In the genomic region with DNA sequence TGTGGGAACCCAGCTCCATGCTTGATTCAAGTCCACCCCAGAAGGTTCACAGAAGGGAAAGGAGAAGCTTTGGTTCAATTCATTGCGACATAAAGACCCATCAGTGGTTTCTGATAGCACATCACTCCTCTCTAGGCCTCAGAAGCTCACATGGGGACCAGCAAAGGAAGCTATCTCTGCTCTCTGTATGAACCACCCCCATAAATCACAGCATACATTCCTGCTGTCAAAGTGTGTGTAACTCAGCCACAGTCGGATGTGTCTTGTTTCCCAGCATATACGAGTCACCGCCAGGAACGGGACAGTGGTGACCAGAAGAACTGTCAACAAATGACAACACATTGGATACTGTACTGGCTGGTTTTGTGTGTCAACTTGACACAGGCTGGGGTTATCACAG, we compare ENCODE assay signal across 14 mouse cellular contexts. TPM values are rescaled to one million over a fixed set of nuclear protein-coding genes. Genes with fewer than 3 reads are reported as not detected.
DNase-seq lines count a peak whose midpoint lies in the region; ATAC-seq and TF ChIP-seq lines count a peak whose summit lies in the region.
"Had no signal": no experiment of that assay in that cellular context is flagged by ENCODE, and none has a peak within 500 bp of the region (broad histone marks: within the 10 kb centered on the region; RNA-seq: fewer than 3 reads in every experiment).

No protein-coding gene starts in this region.

- no peak overlapping the region; the same call in 1 of the 2 replicates for H3K4me2 ChIP-seq in heart, embryonic 13.5 days
- H3K4me2 ChIP-seq in liver, embryonic 11.5 days, result no peak overlapping the region
- no peak overlapping the region for H3K4me2 ChIP-seq in liver, postnatal 0 days (ENCODE audit: low read depth, low read length)
- H3K4me2 ChIP-seq in forebrain, embryonic 12.5 days, result no peak overlapping the region
- H3K4me2 ChIP-seq: embryonic facial prominence, embryonic 15.5 days had no signal

- no peaks in the 10 kb centered on the region for H3K9me3 ChIP-seq in heart, embryonic 13.5 days
- H3K9me3 ChIP-seq in liver, embryonic 11.5 days (ENCODE audit: control insufficient read depth, low read length), result no peaks in the 10 kb centered on the region
- no peaks in the 10 kb centered on the region for H3K9me3 ChIP-seq in liver, postnatal 0 days (ENCODE audit: low read length)
- H3K9me3 ChIP-seq in forebrain, embryonic 12.5 days, result no peaks in the 10 kb centered on the region
- H3K9me3 ChIP-seq: embryonic facial prominence, embryonic 15.5 days had no signal

- peak overlapping the region; percentile 89 for H3K27ac ChIP-seq in heart, embryonic 13.5 days (replicated peaks)
- H3K27ac ChIP-seq in liver, embryonic 11.5 days (ENCODE audit: low read depth, low read length), result no peak overlapping the region
- no peak overlapping the region for H3K27ac ChIP-seq in liver, postnatal 0 days (ENCODE audit: low read depth)
- H3K27ac ChIP-seq in forebrain, embryonic 12.5 days, result no peak overlapping the region
- H3K27ac ChIP-seq: embryonic facial prominence, embryonic 15.5 days had no signal

- H3K4me1 ChIP-seq in heart, embryonic 13.5 days, result peaks cover 97% of the 10 kb centered on the region
- peaks cover 26% of the 10 kb centered on the region for H3K4me1 ChIP-seq in liver, embryonic 11.5 days (replicated peaks; ENCODE audit: control insufficient read depth, insufficient read depth, low read length)
- H3K4me1 ChIP-seq in liver, postnatal 0 days (ENCODE audit: insufficient read depth), result peaks cover 18% of the 10 kb centered on the region; the same call in 1 of the 2 replicates
- peaks cover 13% of the 10 kb centered on the region; the same call in 1 of the 2 replicates for H3K4me1 ChIP-seq in forebrain, embryonic 12.5 days

- TF ChIP-seq CTCF in liver, postnatal 0 days (IDR thresholded peaks at IDR 0.05; ENCODE audit: low read depth), result no peak

- no peaks in the 10 kb centered on the region for H3K36me3 ChIP-seq in heart, embryonic 13.5 days
- no peaks in the 10 kb centered on the region for H3K36me3 ChIP-seq in liver, embryonic 11.5 days (ENCODE audit: control insufficient read depth, insufficient read depth, low read length)
- H3K36me3 ChIP-seq in liver, postnatal 0 days (replicated peaks; ENCODE audit: insufficient read depth, low read length), result no peaks in the 10 kb centered on the region
- no peaks in the 10 kb centered on the region for H3K36me3 ChIP-seq in forebrain, embryonic 12.5 days (replicated peaks)
- H3K36me3 ChIP-seq: embryonic facial prominence, embryonic 15.5 days had no signal

- no peak overlapping the region for H3K4me3 ChIP-seq in heart, embryonic 13.5 days
- no peak overlapping the region for H3K4me3 ChIP-seq in liver, embryonic 11.5 days (ENCODE audit: low read depth, low read length)
- H3K4me3 ChIP-seq in liver, postnatal 0 days (ENCODE audit: low read depth, low read length), result no peak overlapping the region
- H3K4me3 ChIP-seq in forebrain, embryonic 12.5 days (replicated peaks), result no peak overlapping the region
- H3K4me3 ChIP-seq: embryonic facial prominence, embryonic 15.5 days had no signal

- H3K27me3 ChIP-seq in heart, embryonic 13.5 days (replicated peaks), result no peaks in the 10 kb centered on the region
- no peaks in the 10 kb centered on the region for H3K27me3 ChIP-seq in liver, embryonic 11.5 days (replicated peaks; ENCODE audit: control insufficient read depth, insufficient read depth, low read length)
- no peaks in the 10 kb centered on the region for H3K27me3 ChIP-seq in liver, postnatal 0 days (ENCODE audit: insufficient read depth, low read length)
- H3K27me3 ChIP-seq in forebrain, embryonic 12.5 days, result no peaks in the 10 kb centered on the region
- H3K27me3 ChIP-seq: CH12.LX; embryonic facial prominence, embryonic 15.5 days had no signal

- 19% methylated on average over 5 of the region's 5 CpGs for WGBS in heart, embryonic 13.5 days
- 37% methylated on average over 5 of the region's 5 CpGs for WGBS in liver, embryonic 11.5 days
- 10% methylated on average over 5 of the region's 5 CpGs for WGBS in liver, postnatal 0 days (ENCODE audit: insufficient replicate concordance)
- WGBS in forebrain, embryonic 12.5 days, result 96% methylated on average over 5 of the region's 5 CpGs

- intact Hi-C loops in heart, postnatal 36 days (cut with DNase I), result no loop called here

- H3K9ac ChIP-seq in heart, embryonic 13.5 days, result peak overlapping the region; percentile 30; the same call in 1 of the 2 replicates
- H3K9ac ChIP-seq in liver, embryonic 11.5 days (ENCODE audit: low read depth, low read length), result no peak overlapping the region
- no peak overlapping the region for H3K9ac ChIP-seq in liver, postnatal 0 days (replicated peaks)
- H3K9ac ChIP-seq in forebrain, embryonic 12.5 days, result no peak overlapping the region
- H3K9ac ChIP-seq: embryonic facial prominence, embryonic 15.5 days had no signal

- no peak for TF ChIP-seq EP300 in liver, postnatal 0 days (IDR thresholded peaks at IDR 0.05; ENCODE audit: low read depth)

- no peak for DNase-seq in heart, postnatal 36 days
- no peak for DNase-seq in liver, embryonic 11.5 days (ENCODE audit: low spot score)
- no peak for DNase-seq in liver
- no peak for DNase-seq in liver, postnatal 0 days
- DNase-seq in left cerebral cortex, adult 18-20 months (ENCODE audit: low spot score in 2 of 2), result no peak
- DNase-seq: cerebellum, adult 9-10 months; left cerebral cortex, postnatal 4 days had no signal

- ATAC-seq in heart, embryonic 13.5 days (ENCODE audit: extremely low read depth, insufficient number of reproducible peaks, low FRiP score, low TSS enrichment), result no peak
- peak; percentile 40; the same call in 1 of the 2 replicates for ATAC-seq in liver, embryonic 11.5 days (replicated peaks; ENCODE audit: low FRiP score)
- peak; percentile 69 for ATAC-seq in common myeloid progenitor, adult 5-6 weeks (replicated peaks; ENCODE audit: low read depth, poor library complexity, severe bottlenecking)
- peak; percentile 66 for ATAC-seq in liver, postnatal 0 days
- no peak for ATAC-seq in forebrain, embryonic 12.5 days (ENCODE audit: low FRiP score)

RNA-seq across cellular contexts. Expression of gene Pdzrn3, which starts 47.3 kb away (rescaled TPM):
- 9.7 and 9.8 TPM in 2 replicates for polyA plus RNA-seq in heart, embryonic 13.5 days (2015; fragmentation: Nextera tagmentation; extraction: Ambion mirVana)
- 10 to 100 TPM; 28.6 to 40.4 TPM for total RNA-seq in heart, postnatal 36 days (2021)
- 2.6 and 4.8 TPM in 2 replicates for polyA plus RNA-seq in liver, embryonic 11.5 days (2014; fragmentation: Nextera tagmentation; extraction: Ambion mirVana)
- not detected in 2 replicates for total RNA-seq in common myeloid progenitor, adult 5-6 weeks (2017)
- 0.60 and 0.69 TPM in 2 replicates for polyA plus RNA-seq in liver, postnatal 0 days (2015; fragmentation: Nextera tagmentation; extraction: Ambion mirVana)
- polyA plus RNA-seq in forebrain, embryonic 12.5 days (2016; fragmentation: Nextera tagmentation; extraction: Ambion mirVana), result 7.7 and 8.8 TPM in 2 replicates
- 10 to 100 TPM; 38.6 to 48.1 TPM for total RNA-seq in left cerebral cortex, adult 18-20 months (2021)
- total RNA-seq: CH12.LX; hematopoietic stem cell, adult 5-6 weeks; megakaryocyte-erythroid progenitor cell, adult 5-6 weeks had no signal

Comparison
In these comparisons a context has a peak if more than half of its experiments do, and no peak if none do; other contexts are left out.
1. ATAC-seq: peak in liver, embryonic 11.5 days (single experiment), common myeloid progenitor, adult 5-6 weeks (single experiment) and liver, postnatal 0 days (single experiment); none in heart, embryonic 13.5 days (single experiment) and forebrain, embryonic 12.5 days (single experiment).